17 mouse cellular contexts compared by ENCODE assay signal in genomic region chr14:68345527-68345926, GRCm38 (mm10).
DNase-seq lines count a peak whose midpoint lies in the region; ATAC-seq and TF ChIP-seq lines count a peak whose summit lies in the region.
"Had no signal": no experiment of that assay in that cellular context is flagged by ENCODE, and none has a peak within 500 bp of the region (broad histone marks: within the 10 kb centered on the region; RNA-seq: fewer than 3 reads in every experiment).

No protein-coding gene starts in this region.

- H3K4me2 ChIP-seq in heart, embryonic 13.5 days: no peak overlapping the region
- H3K4me2 ChIP-seq in lung, embryonic 14.5 days: no peak overlapping the region
- H3K4me2 ChIP-seq: embryonic facial prominence, embryonic 13.5 days; forebrain, embryonic 12.5 days; hindbrain, embryonic 14.5 days had no signal

- peak overlapping the region; percentile 38; the same call in 1 of the 2 replicates for H3K27ac ChIP-seq in heart, embryonic 13.5 days (replicated peaks)
- H3K27ac ChIP-seq in lung, embryonic 14.5 days (ENCODE audit: low read depth): no peak overlapping the region
- H3K27ac ChIP-seq: embryonic facial prominence, embryonic 13.5 days; forebrain, embryonic 12.5 days; heart, adult 2 months; hindbrain, embryonic 10.5 days; hindbrain, embryonic 14.5 days had no signal

- no peaks in the 10 kb centered on the region for H3K9me3 ChIP-seq in heart, embryonic 13.5 days
- no peaks in the 10 kb centered on the region for H3K9me3 ChIP-seq in lung, embryonic 14.5 days (ENCODE audit: low read depth, low read length)
- H3K9me3 ChIP-seq: embryonic facial prominence, embryonic 13.5 days; forebrain, embryonic 12.5 days; hindbrain, embryonic 10.5 days had no signal

- H3K36me3 ChIP-seq in heart, embryonic 13.5 days: no peaks in the 10 kb centered on the region
- H3K36me3 ChIP-seq in lung, embryonic 14.5 days (ENCODE audit: insufficient read depth): no peaks in the 10 kb centered on the region
- H3K36me3 ChIP-seq: embryonic facial prominence, embryonic 13.5 days; forebrain, embryonic 12.5 days; hindbrain, embryonic 10.5 days had no signal

- no peak for DNase-seq in heart, adult 11 months
- peak; percentile 51 for DNase-seq in lung, embryonic 14.5 days
- no peak for DNase-seq in lung, adult 18-20 months
- peak; percentile 37 for DNase-seq in 416B (ENCODE audit: low read depth)
- DNase-seq: adrenal gland, adult 2 months; adrenal gland, postnatal 25 days; cerebellum, adult 2 months; cerebellum, postnatal 10 days; gastrocnemius, postnatal 10 days; heart, adult 2 months; heart, postnatal 14 days had no signal

- no peak for TF ChIP-seq CTCF in lung, embryonic 14.5 days (IDR thresholded peaks at IDR 0.05; ENCODE audit: low read depth)

- ATAC-seq in heart, embryonic 13.5 days (ENCODE audit: extremely low read depth, insufficient number of reproducible peaks, low FRiP score, low TSS enrichment): no peak
- ATAC-seq in lung, embryonic 14.5 days (ENCODE audit: insufficient read depth): peak; percentile 52; the same call in 1 of the 2 replicates
- ATAC-seq in megakaryocyte progenitor cell, adult 5-6 weeks (replicated peaks; ENCODE audit: poor library complexity): 0 out of 2 replicates have a peak, but pooled peaks have one; percentile 11

- H3K4me3 ChIP-seq in heart, embryonic 13.5 days: no peak overlapping the region
- no peak overlapping the region for H3K4me3 ChIP-seq in lung, embryonic 14.5 days (ENCODE audit: low read depth, low read length)
- H3K4me3 ChIP-seq: embryonic facial prominence, embryonic 13.5 days; forebrain, embryonic 12.5 days; heart, adult 2 months; hindbrain, embryonic 10.5 days had no signal

- H3K9ac ChIP-seq in heart, embryonic 13.5 days: no peak overlapping the region
- H3K9ac ChIP-seq in lung, embryonic 14.5 days: no peak overlapping the region
- H3K9ac ChIP-seq: embryonic facial prominence, embryonic 13.5 days; forebrain, embryonic 12.5 days; hindbrain, embryonic 14.5 days had no signal

- H3K4me1 ChIP-seq in heart, embryonic 13.5 days: peaks cover 7% of the 10 kb centered on the region
- H3K4me1 ChIP-seq in lung, embryonic 14.5 days (ENCODE audit: insufficient read depth): no peaks in the 10 kb centered on the region
- H3K4me1 ChIP-seq: embryonic facial prominence, embryonic 13.5 days; hindbrain, embryonic 10.5 days had no signal

- WGBS in heart, embryonic 13.5 days: 32% methylated on average over 4 of the region's 4 CpGs
- 48% methylated on average over 4 of the region's 4 CpGs for WGBS in lung, embryonic 14.5 days

- H3K27me3 ChIP-seq in heart, embryonic 13.5 days (replicated peaks): no peaks in the 10 kb centered on the region
- H3K27me3 ChIP-seq in lung, embryonic 14.5 days (ENCODE audit: insufficient read depth, low read length): no peaks in the 10 kb centered on the region
- H3K27me3 ChIP-seq: embryonic facial prominence, embryonic 13.5 days; forebrain, embryonic 12.5 days had no signal

Comparison
In these comparisons a context has a peak if more than half of its experiments do, and no peak if none do; other contexts are left out.
1. DNase-seq: peak in lung, embryonic 14.5 days (single experiment) and 416B (single experiment); none in heart, adult 11 months (single experiment) and lung, adult 18-20 months (0 of 2).